Comparison of ENCODE assay signal across 8 mouse cellular contexts in genomic region chr1:55025656-55026430, GRCm38 (mm10). TPM values are rescaled to one million over a fixed set of nuclear protein-coding genes. Genes with fewer than 3 reads are reported as not detected.
A peak's percentile ranks its signal among the peaks of the same experiment; 100 is the strongest.
DNase-seq lines count a peak whose midpoint lies in the region; ATAC-seq and TF ChIP-seq lines count a peak whose summit lies in the region.

No protein-coding gene starts in this region.

- 2% methylated on average over 10 of the region's 10 CpGs for WGBS in kidney, adult 2 months
- 11% methylated on average over 10 of the region's 10 CpGs for WGBS in heart, embryonic 10.5 days
- WGBS in limb, embryonic 12.5 days, result 14% methylated on average over 10 of the region's 10 CpGs
- 22% methylated on average over 10 of the region's 10 CpGs for WGBS in neural tube, embryonic 12.5 days

- H3K9ac ChIP-seq in limb, embryonic 12.5 days (replicated peaks), result peak overlapping the region; percentile 98
- H3K9ac ChIP-seq in neural tube, embryonic 12.5 days, result peak overlapping the region; percentile 97

- peaks cover 7% of the 10 kb centered on the region; the same call in 1 of the 2 replicates for H3K4me1 ChIP-seq in kidney, adult 2 months (ENCODE audit: control insufficient read depth, insufficient read depth, low read length)
- H3K4me1 ChIP-seq in heart, embryonic 10.5 days, result no peaks in the 10 kb centered on the region; the same call in 1 of the 2 replicates
- peaks cover 5% of the 10 kb centered on the region; the same call in 1 of the 2 replicates for H3K4me1 ChIP-seq in limb, embryonic 12.5 days (replicated peaks)
- peaks cover 9% of the 10 kb centered on the region for H3K4me1 ChIP-seq in neural tube, embryonic 12.5 days

- TF ChIP-seq CTCF in kidney, adult 2 months (conservative IDR thresholded peaks at IDR 0.05; ENCODE audit: insufficient read depth, insufficient read length, low read depth, low read length), result no peak
- TF ChIP-seq CTCF in brain, embryonic 14.5 days (IDR thresholded peaks at IDR 0.05; ENCODE audit: borderline replicate concordance, extremely low read depth, insufficient read depth, insufficient read length), result no peak

- no peaks in the 10 kb centered on the region for H3K36me3 ChIP-seq in kidney, adult 2 months (ENCODE audit: control insufficient read depth, insufficient read depth, low read length)
- peaks cover 8% of the 10 kb centered on the region; the same call in 1 of the 2 replicates for H3K36me3 ChIP-seq in heart, embryonic 10.5 days
- H3K36me3 ChIP-seq in limb, embryonic 12.5 days, result no peaks in the 10 kb centered on the region
- H3K36me3 ChIP-seq in neural tube, embryonic 12.5 days, result no peaks in the 10 kb centered on the region

- ATAC-seq in limb, embryonic 12.5 days (ENCODE audit: insufficient number of reproducible peaks, insufficient read depth, low FRiP score, low TSS enrichment, low read depth), result no peak
- no peak for ATAC-seq in neural tube, embryonic 12.5 days (ENCODE audit: low FRiP score, low read depth)
- no peak for ATAC-seq in megakaryocyte-erythroid progenitor cell, adult 5-6 weeks (replicated peaks; ENCODE audit: low FRiP score, low TSS enrichment, poor library complexity, severe bottlenecking)

- peak overlapping the region; percentile 89 for H3K4me3 ChIP-seq in kidney, adult 2 months (ENCODE audit: insufficient read depth, low read depth, low read length)
- H3K4me3 ChIP-seq in heart, embryonic 10.5 days, result peak overlapping the region; percentile 88
- peak overlapping the region; percentile 94 for H3K4me3 ChIP-seq in limb, embryonic 12.5 days (replicated peaks)
- H3K4me3 ChIP-seq in neural tube, embryonic 12.5 days, result peak overlapping the region; percentile 94

- H3K27me3 ChIP-seq in kidney, adult 2 months (replicated peaks; ENCODE audit: control insufficient read depth, insufficient read depth, low read length), result no peaks in the 10 kb centered on the region
- H3K27me3 ChIP-seq in heart, embryonic 10.5 days (ENCODE audit: insufficient read depth, poor library complexity, severe bottlenecking), result no peaks in the 10 kb centered on the region
- H3K27me3 ChIP-seq in limb, embryonic 12.5 days, result no peaks in the 10 kb centered on the region
- no peaks in the 10 kb centered on the region for H3K27me3 ChIP-seq in neural tube, embryonic 12.5 days (replicated peaks)

- no peak for TF ChIP-seq POLR2A in kidney, adult 2 months (IDR thresholded peaks at IDR 0.05; ENCODE audit: low read depth, low read length)
- TF ChIP-seq POLR2A in brain, embryonic 14.5 days (IDR thresholded peaks at IDR 0.05; ENCODE audit: borderline replicate concordance, extremely low read depth, insufficient read depth, insufficient read length, poor library complexity, severe bottlenecking), result no peak

- peak; percentile 11 for DNase-seq in kidney, adult 2 months
- no peak for DNase-seq in kidney, postnatal 10 days
- DNase-seq in B cell, adult 2 months, result peak; percentile 43 to 52
- DNase-seq in brain, embryonic 14.5 days (ENCODE audit: low read depth), result peak; percentile 24
- DNase-seq in heart, embryonic 10.5 days (ENCODE audit: low spot score), result no peak

- peak overlapping the region; percentile 67 for H3K4me2 ChIP-seq in limb, embryonic 12.5 days
- H3K4me2 ChIP-seq in neural tube, embryonic 12.5 days (replicated peaks), result peak overlapping the region; percentile 82

- peak overlapping the region; percentile 99 for H3K27ac ChIP-seq in kidney, adult 2 months (ENCODE audit: insufficient read depth, low read depth, low read length)
- peak overlapping the region; percentile 98 for H3K27ac ChIP-seq in heart, embryonic 10.5 days
- H3K27ac ChIP-seq in limb, embryonic 12.5 days, result peak overlapping the region; percentile 94
- no peak overlapping the region for H3K27ac ChIP-seq in neural tube, embryonic 12.5 days

- no peaks in the 10 kb centered on the region for H3K9me3 ChIP-seq in heart, embryonic 10.5 days
- no peaks in the 10 kb centered on the region for H3K9me3 ChIP-seq in limb, embryonic 12.5 days
- no peaks in the 10 kb centered on the region for H3K9me3 ChIP-seq in neural tube, embryonic 12.5 days

RNA-seq across cellular contexts. Expression of gene Sf3b1, which starts 1.4 kb away (rescaled TPM):
- polyA plus RNA-seq in kidney, adult 2 months (2012; rRNA removed), result 24.3 and 33.6 TPM in 2 replicates
- 211 and 222 TPM in 2 replicates for polyA plus RNA-seq in brain, embryonic 14.5 days (2012; rRNA removed)
- polyA plus RNA-seq in heart, embryonic 10.5 days (2016; fragmentation: Nextera tagmentation; extraction: Ambion mirVana), result 192 and 232 TPM in 2 replicates
- polyA plus RNA-seq in limb, embryonic 12.5 days (2016; fragmentation: Nextera tagmentation; extraction: Ambion mirVana), result 337 and 360 TPM in 2 replicates
- 321 and 327 TPM in 2 replicates for polyA plus RNA-seq in neural tube, embryonic 12.5 days (2016; fragmentation: Nextera tagmentation; extraction: Ambion mirVana)
- total RNA-seq in megakaryocyte-erythroid progenitor cell, adult 5-6 weeks (2014; fragmentation: Nextera tagmentation), result 192 and 240 TPM in 2 replicates
- 311 and 350 TPM in 2 replicates for total RNA-seq in megakaryocyte-erythroid progenitor cell, adult 5-6 weeks (2017)

RNA-seq across cellular contexts. Expression of gene Coq10b, which starts 26.7 kb away (rescaled TPM):
- 16.2 and 20.7 TPM in 2 replicates for polyA plus RNA-seq in kidney, adult 2 months (2012; rRNA removed)
- polyA plus RNA-seq in brain, embryonic 14.5 days (2012; rRNA removed), result 20.3 and 24.9 TPM in 2 replicates
- 24.1 and 26.6 TPM in 2 replicates for polyA plus RNA-seq in heart, embryonic 10.5 days (2016; fragmentation: Nextera tagmentation; extraction: Ambion mirVana)
- polyA plus RNA-seq in limb, embryonic 12.5 days (2016; fragmentation: Nextera tagmentation; extraction: Ambion mirVana), result 21.4 and 22.3 TPM in 2 replicates
- 30.4 and 31.5 TPM in 2 replicates for polyA plus RNA-seq in neural tube, embryonic 12.5 days (2016; fragmentation: Nextera tagmentation; extraction: Ambion mirVana)
- 10.8 and 15.6 TPM in 2 replicates for total RNA-seq in megakaryocyte-erythroid progenitor cell, adult 5-6 weeks (2014; fragmentation: Nextera tagmentation)
- total RNA-seq in megakaryocyte-erythroid progenitor cell, adult 5-6 weeks (2017), result 15.7 and 29.5 TPM in 2 replicates

Comparison
In these comparisons a context has a peak if more than half of its experiments do, and no peak if none do; other contexts are left out.
1. DNase-seq: peak in kidney, adult 2 months (single experiment), B cell, adult 2 months (2 of 2) and brain, embryonic 14.5 days (single experiment); none in kidney, postnatal 10 days (single experiment) and heart, embryonic 10.5 days (single experiment).
2. Peak in every context shown above with its lines, with median percentiles within 50 percentile points of each other: H3K4me3 ChIP-seq.